Comparison of ENCODE assay signal across 26 mouse cellular contexts in genomic region chr13:60438177-60438576, GRCm38 (mm10).
"Had no signal": no experiment of that assay in that cellular context is flagged by ENCODE, and none has a peak within 500 bp of the region (broad histone marks: within the 10 kb centered on the region; RNA-seq: fewer than 3 reads in every experiment).

No protein-coding gene starts in this region.

- H3K9ac ChIP-seq: heart, embryonic 12.5 days; hindbrain, embryonic 12.5 days; hindbrain, embryonic 14.5 days; intestine, embryonic 15.5 days; limb, embryonic 13.5 days; limb, embryonic 15.5 days; liver, embryonic 12.5 days; liver, embryonic 14.5 days had no signal

- H3K4me1 ChIP-seq: hindbrain, embryonic 10.5 days; hindbrain, embryonic 12.5 days had no signal

- H3K4me2 ChIP-seq: heart, embryonic 12.5 days; hindbrain, embryonic 12.5 days; hindbrain, embryonic 14.5 days; intestine, embryonic 15.5 days; limb, embryonic 13.5 days; limb, embryonic 15.5 days; liver, embryonic 12.5 days had no signal

- H3K9me3 ChIP-seq: heart, embryonic 10.5 days; heart, embryonic 12.5 days; hindbrain, embryonic 10.5 days; hindbrain, embryonic 12.5 days; intestine, embryonic 15.5 days; limb, embryonic 13.5 days; limb, embryonic 15.5 days; liver, embryonic 12.5 days had no signal

- H3K36me3 ChIP-seq: heart, embryonic 10.5 days; heart, embryonic 12.5 days; hindbrain, embryonic 10.5 days; hindbrain, embryonic 12.5 days; intestine, embryonic 15.5 days; limb, embryonic 13.5 days; limb, embryonic 15.5 days; liver, embryonic 12.5 days had no signal

- H3K27me3 ChIP-seq: heart, embryonic 12.5 days; hindbrain, embryonic 12.5 days; intestine, embryonic 15.5 days; limb, embryonic 13.5 days; limb, embryonic 15.5 days; liver, embryonic 12.5 days had no signal

- DNase-seq: gastrocnemius, adult 2 months; gastrocnemius, postnatal 10 days; gastrocnemius, postnatal 25 days; heart, adult 18-20 months; heart, postnatal 10 days; heart, postnatal 4 days; kidney, adult 18-20 months; kidney, adult 8-10 months; kidney, postnatal 10 days; kidney, postnatal 25 days; kidney, postnatal 4 days had no signal

- ATAC-seq: hindbrain, embryonic 16.5 days; inflammation-experienced regulatory T-cells, adult 6 months; intestine, embryonic 15.5 days; intestine, postnatal 0 days; liver, embryonic 12.5 days had no signal

- H3K4me3 ChIP-seq: gastrocnemius, adult 2 months; heart, embryonic 10.5 days; heart, embryonic 12.5 days; hindbrain, embryonic 10.5 days; hindbrain, embryonic 12.5 days; intestine, embryonic 15.5 days; layer of hippocampus, adult 2 months; left cerebral cortex, adult 2 months; limb, embryonic 13.5 days; limb, embryonic 15.5 days; liver, embryonic 12.5 days had no signal

- H3K27ac ChIP-seq: gastrocnemius, adult 2 months; heart, embryonic 10.5 days; hindbrain, embryonic 10.5 days; hindbrain, embryonic 12.5 days; hindbrain, embryonic 14.5 days; intestine, embryonic 15.5 days; layer of hippocampus, adult 2 months; left cerebral cortex, adult 2 months; limb, embryonic 13.5 days; limb, embryonic 15.5 days; liver, embryonic 12.5 days; liver, embryonic 14.5 days had no signal
